Mouse (Mus musculus) lung, embryonic 14.5 days (tissue): ENCODE results near the gene N4bp1. TPM values are rescaled to one million over a fixed set of nuclear protein-coding genes. Genes with fewer than 3 reads are reported as not detected.

Experiments
- ATAC-seq: fragments of 200-750 bp; cut with Nextera tagmentation; 2 replicates; pipeline ENCODE4 v1.8.0; 2017; ENCODE audit warnings: mild to moderate bottlenecking, moderate TSS enrichment, moderate library complexity; ENCODE audit not compliant: insufficient read depth
- DNase-seq: peaks from one replicate; pipeline ENCODE4 v3.0.0-alpha.2; 2015
- H3K27ac ChIP-seq: fragments of 300-500 bp; sonication (generic); 2 replicates; pipeline ENCODE4 v1.5.1; 2014; ENCODE audit warnings: low read depth, mild to moderate bottlenecking, moderate library complexity
- H3K27me3 ChIP-seq: fragments of 300-500 bp; sonication (generic); 2 replicates; pipeline ENCODE4 v1.6.1; 2014; ENCODE audit warnings: low read length, control low read depth; ENCODE audit not compliant: insufficient read depth
- H3K36me3 ChIP-seq: fragments of 300-500 bp; sonication (generic); 2 replicates; pipeline ENCODE4 v1.6.1; 2014; ENCODE audit warnings: control low read depth; ENCODE audit not compliant: insufficient read depth
- H3K4me1 ChIP-seq: fragments of 300-500 bp; sonication (generic); 2 replicates; pipeline ENCODE4 v1.6.1; 2014; ENCODE audit warnings: antibody characterized with exemption, control low read depth; ENCODE audit not compliant: insufficient read depth
- H3K4me2 ChIP-seq: fragments of 300-500 bp; sonication (generic); 2 replicates; pipeline ENCODE4 v1.6.1; 2014; ENCODE audit warnings: mild to moderate bottlenecking
- H3K4me3 ChIP-seq: fragments of 300-500 bp; sonication (generic); 2 replicates; pipeline ENCODE4 v1.5.1; 2014; ENCODE audit warnings: low read depth, low read length
- H3K9ac ChIP-seq: fragments of 300-500 bp; sonication (generic); 2 replicates; pipeline ENCODE4 v1.6.1; 2014
- H3K9me3 ChIP-seq: fragments of 300-500 bp; sonication (generic); 2 replicates; pipeline ENCODE4 v1.6.1; 2016; ENCODE audit warnings: low read depth, low read length, control low read depth
- CTCF ChIP-seq: IDR thresholded peaks from 2 replicates; pipeline ENCODE4 v1.5.1; 2016; ENCODE audit warnings: antibody characterized with exemption, low read depth
- WGBS: fragments of 180-500 bp; shearing (Covaris S2); extraction: QIAGEN DNeasy Blood & Tissue Kit; methylation state at CpG from one replicate; pipeline ENCODE4 v1.1.7; 2014; 5-methylcytosine and 5-hydroxymethylcytosine counted together
- polyA plus RNA-seq: library from polyadenylated mRNA; unstranded; fragments of >200 nt; fragmentation: Nextera tagmentation; extraction: Ambion mirVana; gene quantifications from 2 replicates; pipeline ENCODE4 v1.2.1, GENCODE M21; 2014

N4bp1 gene
- polyA plus RNA-seq, 1 experiment from 2014 or later, result 11.5 TPM

- Histone ChIP-seq H3K4me2 (no peak overlapping the region), H3K4me1 (no peaks in the 10 kb centered on the region), H3K36me3 (peaks cover 56% of the 10 kb centered on the region), H3K9ac (no peak overlapping the region), H3K4me3 (no peak overlapping the region), H3K27me3 (no peaks in the 10 kb centered on the region), H3K27ac (no peak overlapping the region), H3K9me3 (no peaks in the 10 kb centered on the region)
- 79% methylated on average over 6 of the region's 6 CpGs for WGBS
- TF ChIP-seq CTCF, result no peak
- DNase-seq (no peak), ATAC-seq (no peak)
Observed at GRCm38 (mm10) chr8:86848401-86848800, 36.7 kb downstream of the N4bp1 start.

GRCm38 (mm10) chr8:86847091-86847490, 38.0 kb downstream of the N4bp1 start:
- Histone ChIP-seq H3K9ac (no peak overlapping the region), H3K27me3 (no peaks in the 10 kb centered on the region), H3K4me3 (no peak overlapping the region), H3K27ac (no peak overlapping the region), H3K4me1 (no peaks in the 10 kb centered on the region), H3K36me3 (peaks cover 69% of the 10 kb centered on the region), H3K9me3 (no peaks in the 10 kb centered on the region), H3K4me2 (no peak overlapping the region)
- TF ChIP-seq CTCF, result no peak
- DNase-seq (no peak), ATAC-seq (no peak)
- WGBS, result 76% methylated on average over 3 of the region's 3 CpGs

- Histone ChIP-seq H3K9ac (no peak overlapping the region), H3K9me3 (no peaks in the 10 kb centered on the region), H3K27me3 (no peaks in the 10 kb centered on the region), H3K4me1 (no peaks in the 10 kb centered on the region), H3K4me2 (no peak overlapping the region), H3K36me3 (peaks cover 76% of the 10 kb centered on the region), H3K4me3 (no peak overlapping the region), H3K27ac (no peak overlapping the region)
- ATAC-seq, result no peak
- TF ChIP-seq CTCF, result no peak
- WGBS, result 93% methylated on average over 5 of the region's 5 CpGs
- DNase-seq, result no peak
Observed at GRCm38 (mm10) chr8:86845875-86846274, 39.2 kb downstream of the N4bp1 start.

GRCm38 (mm10) chr8:86844856-86845255, 40.2 kb downstream of the N4bp1 start:
- ATAC-seq, result no peak
- no peak for TF ChIP-seq CTCF
- WGBS, result 92% methylated on average over 6 of the region's 6 CpGs
- H3K4me1 ChIP-seq, result no peaks in the 10 kb centered on the region
- H3K4me3 ChIP-seq, result no peak overlapping the region
- H3K9ac ChIP-seq, result no peak overlapping the region
- H3K27ac ChIP-seq, result no peak overlapping the region
- no peaks in the 10 kb centered on the region for H3K9me3 ChIP-seq
- H3K36me3 ChIP-seq, result peaks cover 76% of the 10 kb centered on the region
- no peaks in the 10 kb centered on the region for H3K27me3 ChIP-seq
- DNase-seq, result no peak
- no peak overlapping the region for H3K4me2 ChIP-seq

GRCm38 (mm10) chr8:86843896-86844295, 41.2 kb downstream of the N4bp1 start:
- DNase-seq (peak; percentile 73), ATAC-seq (peak; percentile 50; the same call in 1 of the 2 replicates)
- Histone ChIP-seq H3K4me2 (no peak overlapping the region), H3K9ac (no peak overlapping the region), H3K36me3 (peaks cover 81% of the 10 kb centered on the region), H3K4me3 (no peak overlapping the region), H3K4me1 (no peaks in the 10 kb centered on the region), H3K9me3 (no peaks in the 10 kb centered on the region), H3K27ac (no peak overlapping the region), H3K27me3 (no peaks in the 10 kb centered on the region)
- WGBS, result 68% methylated on average over 8 of the region's 8 CpGs
- TF ChIP-seq CTCF, result peak; percentile 67

- H3K9ac ChIP-seq, result no peak overlapping the region
- no peaks in the 10 kb centered on the region for H3K27me3 ChIP-seq
- H3K27ac ChIP-seq, result no peak overlapping the region
- peaks cover 60% of the 10 kb centered on the region for H3K36me3 ChIP-seq
- H3K9me3 ChIP-seq, result no peaks in the 10 kb centered on the region
- DNase-seq, result no peak
- no peak for TF ChIP-seq CTCF
- ATAC-seq, result no peak
- WGBS, result 90% methylated on average over 8 of the region's 8 CpGs
- H3K4me3 ChIP-seq, result no peak overlapping the region
- no peaks in the 10 kb centered on the region for H3K4me1 ChIP-seq
- no peak overlapping the region for H3K4me2 ChIP-seq
Observed at GRCm38 (mm10) chr8:86841556-86842309, 43.3 kb downstream of the N4bp1 start.

GRCm38 (mm10) chr8:86840120-86840693, 44.9 kb downstream of the N4bp1 start:
- Histone ChIP-seq H3K27ac (no peak overlapping the region), H3K4me2 (no peak overlapping the region), H3K27me3 (no peaks in the 10 kb centered on the region), H3K4me1 (no peaks in the 10 kb centered on the region), H3K4me3 (no peak overlapping the region), H3K9ac (no peak overlapping the region), H3K9me3 (no peaks in the 10 kb centered on the region), H3K36me3 (peaks cover 53% of the 10 kb centered on the region)
- DNase-seq (no peak), ATAC-seq (no peak)
- TF ChIP-seq CTCF, result no peak
- 88% methylated on average over 12 of the region's 12 CpGs for WGBS
